Mouse (Mus musculus) MEL (cell line): ENCODE results near the gene Megf9.

ENCODE experiments used
- CHD1 ChIP-seq: IDR thresholded peaks from 2 replicates; pipeline ENCODE4 v1.6.1; 2012; ENCODE audit warnings: low read depth, mild to moderate bottlenecking, inconsistent platforms, low read length, improper control_type of control experiment
- CTCF ChIP-seq, 3 experiments: IDR thresholded peaks in 2 of 3; conservative IDR thresholded peaks in 1 of 3; 2 replicates each; pipeline ENCODE4 v1.5.1; 2011 to 2012; ENCODE audit warnings: low read length in 3 of 3, low read depth in 2 of 3, mild to moderate bottlenecking in 2 of 3, improper control_type of control experiment in 1 of 3, inconsistent platforms in 1 of 3, mixed read lengths in 1 of 3, moderate library complexity in 1 of 3; ENCODE audit not compliant: control insufficient read depth in 1 of 3, insufficient read depth in 1 of 3, poor library complexity in 1 of 3, severe bottlenecking in 1 of 3
- EP300 ChIP-seq, 2 experiments: IDR thresholded peaks; 2 replicates each; pipeline ENCODE4 v1.6.1; 2011; ENCODE audit warnings: improper control_type of control experiment in 2 of 2, low read length in 2 of 2, low read depth in 1 of 2, mild to moderate bottlenecking in 1 of 2
- JUND ChIP-seq: IDR thresholded peaks from 2 replicates; pipeline ENCODE4 v1.6.1; 2011; ENCODE audit warnings: low read depth, mild to moderate bottlenecking, improper control_type of control experiment, low read length
- MAFK ChIP-seq: IDR thresholded peaks from 2 replicates; pipeline ENCODE4 v1.6.1; 2011; ENCODE audit warnings: low read depth, mild to moderate bottlenecking, low read length, improper control_type of control experiment, borderline replicate concordance
- MAX ChIP-seq: IDR thresholded peaks from 2 replicates; pipeline ENCODE4 v1.6.1; 2011; ENCODE audit warnings: low read length, improper control_type of control experiment
- MYC ChIP-seq: IDR thresholded peaks from 2 replicates; pipeline ENCODE4 v1.6.1; 2011; ENCODE audit warnings: low read depth, mild to moderate bottlenecking, low read length, improper control_type of control experiment, moderate library complexity
- POLR2A ChIP-seq, 2 experiments: IDR thresholded peaks; 2 replicates each; pipeline ENCODE4 v1.6.1; 2011 to 2012; ENCODE audit warnings: low read length in 2 of 2, mild to moderate bottlenecking in 2 of 2, control low read depth in 1 of 2, improper control_type of control experiment in 1 of 2, low read depth in 1 of 2, moderate library complexity in 1 of 2; ENCODE audit not compliant: control insufficient read depth in 1 of 2, insufficient read depth in 1 of 2, poor library complexity in 1 of 2
- RAD21 ChIP-seq: IDR thresholded peaks from 2 replicates; pipeline ENCODE4 v1.6.1; 2011; ENCODE audit warnings: mild to moderate bottlenecking, low read depth, low read length, improper control_type of control experiment

DNA sequence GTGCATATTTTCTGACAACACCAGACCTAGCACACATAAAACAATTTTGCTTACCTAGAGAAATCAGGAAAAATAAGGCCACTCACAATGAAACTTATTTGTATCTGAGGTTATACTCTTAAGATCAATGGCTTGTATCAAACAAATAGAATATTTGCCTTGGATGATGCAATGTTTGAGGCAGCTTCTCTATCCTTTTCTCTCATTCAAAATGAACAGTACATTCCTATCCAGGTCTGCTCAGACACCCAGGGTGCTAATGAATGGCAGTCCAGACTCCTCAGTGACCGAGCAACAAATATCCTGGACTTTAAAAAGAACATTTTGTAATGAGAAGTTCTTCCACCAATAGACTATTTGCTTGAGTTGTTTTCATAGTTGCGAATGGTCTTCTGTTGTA is 24.8 kb downstream of the Megf9 start:
- no peak for TF ChIP-seq CTCF (IDR thresholded peaks at IDR 0.05 in 2 of 3, conservative IDR thresholded peaks at IDR 0.05 in 1 of 3; ENCODE audit: control insufficient read depth in 1 of 3, insufficient read depth in 1 of 3, low read depth in 2 of 3, low read length in 3 of 3, poor library complexity in 1 of 3, severe bottlenecking in 1 of 3)
- no peak for TF ChIP-seq MAX
- no peak for TF ChIP-seq JUND
- no peak for TF ChIP-seq MAFK
- no peak for TF ChIP-seq POLR2A (IDR thresholded peaks at IDR 0.05; ENCODE audit: control insufficient read depth in 1 of 2, insufficient read depth in 1 of 2, low read depth in 1 of 2, low read length in 2 of 2, poor library complexity in 1 of 2)
- TF ChIP-seq EP300 (IDR thresholded peaks at IDR 0.05; ENCODE audit: low read depth in 1 of 2, low read length in 2 of 2): no peak
- no peak for TF ChIP-seq CHD1
- TF ChIP-seq MYC: no peak
- no peak for TF ChIP-seq RAD21
